Mouse (Mus musculus) cerebellum, postnatal 14 days (tissue): ENCODE measurements around the gene Ppp3cb.
"Not testable (repeated sequence)": the region's sequence is repeated elsewhere in the genome, so short reads cannot be mapped to it uniquely, and the experiment has no call there.

Experiments used
- DNase-seq, 2 experiments: peaks; one replicate each; pipeline ENCODE4 v3.0.0; 2021; ENCODE audit warnings: mixed read lengths in 2 of 2

The Ppp3cb gene

DNA sequence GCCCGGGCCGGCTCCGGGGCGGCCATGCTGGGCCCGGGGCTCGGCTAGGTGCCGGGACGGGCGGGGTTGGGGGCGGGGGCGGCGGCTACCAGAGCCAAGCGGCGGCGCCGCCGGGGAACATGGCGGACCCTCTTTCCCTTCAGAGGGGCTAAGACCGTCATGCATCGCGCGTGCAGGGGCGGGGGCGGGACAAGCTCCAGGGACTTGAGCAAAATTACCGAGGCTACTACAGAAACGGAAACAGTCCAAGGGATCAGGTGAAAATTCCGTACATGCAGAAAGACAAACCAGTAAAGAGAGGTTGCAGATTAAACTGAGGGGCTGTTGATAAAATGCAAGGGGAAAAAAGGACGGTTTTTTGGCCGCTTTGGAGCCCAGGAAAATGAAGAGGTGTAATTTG is at the start of gene Ppp3cb:
Gene Ppp3cb, minus strand, starts transcription at position 159 of the 400 bp plus-strand sequence.
- peak; percentile 86 for DNase-seq

DNA sequence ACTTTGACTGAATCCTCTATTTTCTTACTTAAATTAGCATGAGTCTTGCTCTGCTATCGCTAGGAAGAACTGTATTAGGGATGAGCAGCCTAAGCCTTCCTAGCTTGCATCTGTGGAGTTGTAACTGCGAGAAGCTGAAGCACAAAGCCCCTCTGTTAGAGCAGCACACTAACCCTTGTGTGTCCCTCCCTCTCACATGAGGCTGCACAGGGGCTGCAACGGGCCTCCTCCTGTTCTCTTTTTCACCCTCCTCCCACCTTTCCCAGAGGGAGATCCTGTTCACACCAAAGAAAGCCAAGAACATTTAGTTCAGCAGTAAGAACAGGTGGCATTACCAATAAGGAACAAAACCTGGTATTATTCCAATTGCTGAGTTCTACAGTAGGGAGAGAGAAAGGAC is 49.4 kb upstream of the Ppp3cb start:
- DNase-seq: peak; percentile 24 to 28

DNA sequence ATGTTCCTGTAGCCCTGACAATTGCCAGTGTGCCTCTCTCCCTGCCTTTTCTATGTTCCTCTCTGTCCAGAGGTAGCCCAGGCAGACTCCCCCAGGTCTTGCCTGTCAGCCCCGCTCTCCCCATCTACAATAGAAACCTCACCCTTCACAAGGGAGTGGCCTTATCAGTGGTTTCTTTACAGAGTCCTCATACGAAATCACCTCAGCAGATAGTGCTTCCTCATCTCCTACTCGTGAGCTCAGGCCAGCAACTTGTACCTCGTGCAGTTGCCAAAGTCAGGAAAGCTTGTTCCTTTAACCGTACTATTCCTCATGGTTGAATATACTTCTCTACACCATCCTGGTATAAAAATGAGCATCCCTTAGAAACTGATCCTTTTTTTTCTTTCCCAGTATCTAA is 41.1 kb upstream of the Ppp3cb start:
- DNase-seq: no peak

GRCm38 (mm10) chr14:20578822-20579407 is 32.5 kb upstream of the Ppp3cb start:
- no peak for DNase-seq

GRCm38 (mm10) chr14:20576179-20576578 is 29.8 kb upstream of the Ppp3cb start:
- DNase-seq: peak; percentile 82 to 86

GRCm38 (mm10) chr14:20573196-20573595 is 26.8 kb upstream of the Ppp3cb start:
- not testable (repeated sequence) for DNase-seq

- DNase-seq: no peak
Measured at GRCm38 (mm10) chr14:20565256-20566021, 19.1 kb upstream of the Ppp3cb start.

DNA sequence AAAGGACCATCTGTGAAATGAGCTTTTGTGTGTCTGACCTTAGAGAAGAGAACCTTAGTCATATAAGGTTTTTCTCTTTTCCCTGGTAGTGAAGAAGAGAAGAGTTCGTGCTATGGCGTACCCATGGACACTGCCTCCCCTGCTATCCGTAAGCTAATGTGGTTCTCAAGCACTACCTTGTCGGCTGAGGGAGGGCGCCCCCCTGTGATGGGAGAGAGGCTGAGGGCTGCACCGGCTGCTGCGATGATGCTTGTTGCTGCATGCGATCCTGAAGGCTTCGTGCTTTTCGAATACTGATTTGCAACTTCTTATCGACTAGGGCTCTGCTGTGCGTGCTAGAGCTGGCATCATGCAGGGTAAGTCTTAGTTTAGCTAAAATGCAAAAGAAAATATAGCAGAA is 18.3 kb upstream of the Ppp3cb start:
- DNase-seq: peak in 1 of 2 experiments; percentile 14

DNA sequence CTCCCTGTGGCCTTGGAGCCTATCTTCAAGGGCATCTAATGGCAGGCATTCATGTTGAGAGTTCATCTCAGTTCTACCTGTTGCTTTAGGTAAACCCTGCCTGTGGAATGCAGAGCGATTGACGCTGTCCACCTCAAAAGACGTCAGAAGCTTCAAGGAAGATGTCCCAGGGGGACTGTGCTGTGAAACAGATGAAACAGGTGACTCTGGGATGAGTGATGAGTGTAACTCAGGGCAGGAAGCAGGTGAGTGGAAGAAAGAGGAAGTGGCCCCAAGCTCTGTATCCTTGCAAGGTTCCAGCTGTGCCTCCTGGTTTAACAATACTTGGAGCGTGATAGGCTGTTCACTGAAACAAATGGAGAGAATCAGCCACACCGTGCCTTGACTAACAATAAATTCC is 15.5 kb upstream of the Ppp3cb start:
- DNase-seq: no peak

- DNase-seq: no peak
Measured at GRCm38 (mm10) chr14:20550136-20550535, 3.8 kb upstream of the Ppp3cb start.

- peak; percentile 74 to 79 for DNase-seq
Measured at GRCm38 (mm10) chr14:20545529-20546331, 643 bp downstream of the Ppp3cb start.

DNA sequence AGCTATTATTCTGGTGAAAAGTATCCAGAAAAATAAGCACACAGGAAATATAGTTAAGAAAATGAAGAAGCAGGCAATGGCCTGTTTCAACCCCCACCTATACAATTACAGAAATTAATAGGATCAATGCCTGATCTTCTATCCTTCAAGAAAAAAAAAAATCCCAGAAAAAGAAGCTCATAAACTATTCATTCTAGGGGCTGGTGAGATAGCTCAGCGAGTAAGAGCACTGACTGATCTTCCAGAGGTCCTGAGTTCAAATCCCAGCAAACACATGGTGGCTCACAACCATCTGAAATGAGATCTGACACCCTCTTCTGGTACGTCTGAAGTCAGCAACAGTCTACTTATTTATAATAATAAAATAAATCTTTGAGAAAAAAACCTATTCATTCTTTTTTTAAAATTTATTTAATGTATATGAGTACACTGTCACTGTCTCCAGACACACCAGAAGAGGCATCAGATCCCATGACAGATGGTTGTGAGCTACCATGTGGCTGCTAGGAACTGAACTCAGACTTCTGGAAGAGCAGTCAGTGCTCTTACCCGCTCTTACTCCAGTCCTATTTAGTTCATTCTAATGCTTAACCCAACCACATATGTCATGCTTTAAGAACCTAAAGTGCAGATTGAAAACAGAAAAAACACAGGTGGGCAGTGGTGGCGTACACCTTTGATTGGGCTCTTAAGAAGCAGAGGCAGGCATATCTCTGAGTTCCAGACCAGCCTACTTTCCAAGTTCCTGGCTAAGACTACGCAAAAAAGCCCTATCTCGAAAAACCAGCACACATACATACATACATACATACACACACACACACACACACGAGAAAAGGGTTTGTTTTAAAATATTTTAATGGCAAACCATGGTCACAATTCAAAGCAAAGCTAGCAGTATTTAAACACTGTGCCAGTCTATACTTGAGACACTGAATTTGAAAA is 1.6 kb downstream of the Ppp3cb start:
- no peak for DNase-seq

GRCm38 (mm10) chr14:20529643-20530042 is 16.7 kb downstream of the Ppp3cb start:
- no peak for DNase-seq

GRCm38 (mm10) chr14:20520179-20520578 is 26.2 kb downstream of the Ppp3cb start:
- no peak for DNase-seq

DNA sequence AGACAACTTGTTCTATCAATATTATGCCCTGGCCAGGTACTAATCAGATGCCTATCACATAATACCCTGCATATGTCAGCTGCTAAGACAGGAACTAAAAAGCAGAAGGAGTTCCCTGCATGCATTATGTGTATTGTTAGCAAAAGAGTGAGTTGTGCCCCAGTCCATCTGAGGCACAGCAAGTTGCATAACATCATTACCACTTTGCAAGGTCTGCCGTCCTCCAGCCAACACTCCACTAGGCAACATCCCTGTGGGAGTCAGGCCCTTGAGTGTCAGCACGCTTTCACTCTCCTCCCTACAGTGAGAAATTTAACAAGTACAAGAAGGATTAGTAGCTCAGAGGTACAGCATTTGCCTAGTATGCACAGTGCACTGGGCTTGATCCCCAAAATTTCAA is 37.9 kb downstream of the Ppp3cb start:
- no peak for DNase-seq

- no peak for DNase-seq
Measured at GRCm38 (mm10) chr14:20502966-20503365, 43.4 kb downstream of the Ppp3cb start.

DNA sequence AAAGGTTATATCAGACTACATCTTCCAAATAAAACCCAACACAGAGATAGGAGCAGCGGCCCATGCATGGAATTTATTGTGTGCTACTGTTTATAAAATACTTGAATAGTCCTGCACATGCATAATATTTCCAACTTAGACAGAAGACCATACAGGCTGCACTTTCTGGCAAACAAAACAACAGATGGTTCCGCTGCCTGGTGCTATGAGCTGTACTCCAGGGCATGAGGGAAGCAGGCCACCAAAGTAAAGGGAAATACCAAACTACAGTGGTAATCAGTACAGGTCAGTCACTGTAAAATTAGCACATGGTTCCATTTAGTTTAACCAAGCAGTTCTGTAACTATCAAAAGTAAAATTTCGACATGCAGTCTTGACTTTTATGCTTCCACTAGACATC is 46.4 kb downstream of the Ppp3cb start:
- DNase-seq: peak in 1 of 2 experiments; percentile 26

DNA sequence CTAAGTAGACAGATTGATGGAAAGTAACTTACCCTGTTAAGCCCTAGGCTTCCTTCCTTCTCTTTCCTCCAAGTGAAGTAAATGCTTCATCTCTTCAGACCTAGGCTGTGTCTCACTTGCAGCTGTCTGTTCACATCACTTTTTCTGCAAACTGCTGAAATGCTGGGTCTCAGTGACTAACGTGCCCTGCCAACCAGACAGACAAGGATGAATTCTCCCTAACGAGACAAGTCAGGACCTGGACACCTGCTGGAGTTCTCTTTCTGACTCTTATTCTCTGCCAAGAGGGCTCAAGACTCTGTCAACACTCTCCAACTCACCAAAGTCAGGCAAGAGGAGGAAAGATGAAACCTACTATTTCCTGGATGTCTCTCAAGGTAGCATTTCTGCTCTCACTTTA is 49.8 kb downstream of the Ppp3cb start, which contains the start of gene Mss51:
Gene Mss51, minus strand, starts transcription at position 299 of the 400 bp plus-strand sequence.
- no peak for DNase-seq

- DNase-seq: no peak
Measured at GRCm38 (mm10) chr14:20486031-20486430, 60.3 kb downstream of the Ppp3cb start.

GRCm38 (mm10) chr14:20482051-20482751 is 64.2 kb downstream of the Ppp3cb start:
- no peak for DNase-seq

DNA sequence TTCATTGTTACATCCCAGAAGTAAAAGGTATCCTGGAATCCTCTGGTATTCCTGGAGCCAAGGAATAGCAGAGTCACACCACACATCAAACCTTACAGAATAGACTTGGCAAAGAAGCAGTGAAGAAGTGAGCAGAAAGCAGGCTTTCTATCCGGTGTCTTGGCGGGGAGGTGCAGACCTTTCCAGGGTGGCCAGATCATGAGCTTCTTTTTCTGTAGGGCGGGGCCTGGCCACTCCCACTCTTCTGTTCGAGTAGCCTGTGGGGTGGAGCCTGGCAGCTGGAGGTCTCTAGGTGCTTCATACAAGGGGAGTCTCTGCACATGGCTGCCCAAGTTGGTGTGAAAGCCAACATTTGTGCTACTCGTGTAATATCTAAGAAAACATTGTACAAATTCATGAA is 65.2 kb downstream of the Ppp3cb start:
- peak in 1 of 2 experiments; percentile 16 for DNase-seq

GRCm38 (mm10) chr14:20480195-20480579 is 66.2 kb downstream of the Ppp3cb start:
- no peak for DNase-seq
